Mouse (Mus musculus): ENCODE measurements around the gene Sorcs2.

DNA sequence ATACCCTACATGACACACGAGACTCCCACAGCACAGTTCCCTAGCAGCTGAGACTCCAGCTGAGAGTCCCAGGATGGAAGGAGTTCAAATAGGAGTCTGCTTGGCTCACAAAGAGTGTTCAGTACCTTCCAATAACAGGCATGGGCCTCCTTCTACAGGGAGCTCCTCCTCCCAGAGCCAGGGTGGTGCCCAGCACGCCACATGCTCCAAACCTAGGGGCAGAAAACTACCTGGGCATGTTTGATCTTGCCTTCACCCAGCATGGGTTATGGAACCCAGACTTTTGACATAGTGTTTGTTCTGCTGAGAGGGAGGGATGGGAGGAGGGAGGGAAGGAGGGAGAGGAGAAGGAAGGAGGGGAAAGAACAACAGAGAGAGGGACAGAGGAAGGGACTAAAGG lies 62.3 kb downstream of the Sorcs2 start:
- TF ChIP-seq POLR2A (IDR thresholded peaks at IDR 0.05; ENCODE audit: borderline replicate concordance, control insufficient read depth, low read depth, low read length) (no peak), CTCF (IDR thresholded peaks at IDR 0.05; ENCODE audit: control insufficient read depth, insufficient read depth, low read length) (no peak)
